ENCODE assay signal across 18 mouse cellular contexts in the genomic region with DNA sequence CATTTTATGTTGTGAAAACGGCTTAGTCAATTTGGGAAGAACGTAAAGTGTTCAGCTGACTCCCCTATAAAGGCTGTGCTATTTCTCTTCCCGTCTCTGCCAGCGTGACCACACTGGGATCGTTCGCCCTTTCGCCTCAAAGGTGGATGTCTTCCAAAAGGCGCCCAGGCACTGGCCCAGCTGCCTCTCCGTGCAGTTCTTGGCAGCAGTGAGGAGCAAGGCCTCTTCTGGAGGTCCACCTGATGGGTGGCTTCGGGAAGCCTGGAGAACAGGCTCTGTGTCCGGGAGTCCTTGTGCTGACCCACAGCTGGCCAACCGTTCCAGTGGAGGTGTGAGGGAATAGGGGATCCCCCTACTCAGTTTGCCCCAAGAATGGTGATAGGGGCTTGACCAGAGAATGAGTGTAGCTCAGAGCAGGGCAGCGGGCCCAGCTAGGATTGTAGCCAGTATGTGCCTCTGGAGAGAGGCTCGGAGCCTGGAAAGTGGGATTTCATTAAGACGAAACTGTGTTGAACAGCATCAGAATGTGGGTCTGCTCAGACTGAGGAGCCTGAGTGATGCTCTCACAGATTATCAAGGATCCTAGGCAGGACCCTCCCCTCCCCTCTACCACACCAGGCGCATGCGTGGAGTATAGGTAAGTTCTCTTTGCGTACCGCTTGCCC. TPM values are rescaled to one million over a fixed set of nuclear protein-coding genes. Genes with fewer than 3 reads are reported as not detected.
A peak's percentile ranks its signal among the peaks of the same experiment; 100 is the strongest.
DNase-seq lines count a peak whose midpoint lies in the region; ATAC-seq and TF ChIP-seq lines count a peak whose summit lies in the region.
"Had no signal": no experiment of that assay in that cellular context is flagged by ENCODE, and none has a peak within 500 bp of the region (broad histone marks: within the 10 kb centered on the region; RNA-seq: fewer than 3 reads in every experiment).

No protein-coding gene starts in this region.

- H3K9me3 ChIP-seq in limb, embryonic 10.5 days (replicated peaks): no peaks in the 10 kb centered on the region; the same call in 1 of the 2 replicates
- no peaks in the 10 kb centered on the region for H3K9me3 ChIP-seq in intestine, postnatal 0 days (ENCODE audit: control insufficient read depth)
- H3K9me3 ChIP-seq: embryonic facial prominence, embryonic 12.5 days; hindbrain, embryonic 15.5 days had no signal

- intact Hi-C loops in gastrocnemius, adult 2 months (cut with DNase I): no loop called here

- DNase-seq in adrenal gland, postnatal 25 days: peak; percentile 37
- no peak for DNase-seq in adrenal gland, adult 2 months
- DNase-seq in kidney, adult 9 months: peak; percentile 35
- DNase-seq in kidney, postnatal 14 days: no peak
- DNase-seq in gastrocnemius, adult 2 months: peak; percentile 83
- DNase-seq in limb, embryonic 10.5 days (ENCODE audit: low spot score): no peak
- no peak for DNase-seq in thymus, adult 18-20 months
- DNase-seq: kidney, postnatal 10 days; lung, embryonic 14.5 days had no signal

- H3K9ac ChIP-seq in intestine, postnatal 0 days (ENCODE audit: low read depth, low read length): no peak overlapping the region
- H3K9ac ChIP-seq: embryonic facial prominence, embryonic 12.5 days; forebrain, embryonic 12.5 days; hindbrain, embryonic 15.5 days; lung, embryonic 14.5 days; neural tube, embryonic 15.5 days had no signal

- peaks cover 18% of the 10 kb centered on the region for H3K36me3 ChIP-seq in limb, embryonic 10.5 days
- H3K36me3 ChIP-seq in intestine, postnatal 0 days (ENCODE audit: control insufficient read depth, insufficient read depth): no peaks in the 10 kb centered on the region
- H3K36me3 ChIP-seq: embryonic facial prominence, embryonic 12.5 days; forebrain, embryonic 12.5 days; hindbrain, embryonic 15.5 days; neural tube, embryonic 15.5 days had no signal

- peaks cover 37% of the 10 kb centered on the region for H3K4me1 ChIP-seq in limb, embryonic 10.5 days
- H3K4me1 ChIP-seq in intestine, postnatal 0 days (replicated peaks; ENCODE audit: control insufficient read depth, insufficient read depth, low read length): no peaks in the 10 kb centered on the region

- no peak overlapping the region for H3K4me2 ChIP-seq in intestine, postnatal 0 days (replicated peaks; ENCODE audit: low read depth)
- H3K4me2 ChIP-seq: embryonic facial prominence, embryonic 12.5 days; forebrain, embryonic 12.5 days; hindbrain, embryonic 15.5 days; lung, embryonic 14.5 days; neural tube, embryonic 15.5 days had no signal

- no peak for TF ChIP-seq CTCF in gastrocnemius, adult 2 months (IDR thresholded peaks at IDR 0.05)
- no peak for TF ChIP-seq CTCF in intestine, postnatal 0 days (IDR thresholded peaks at IDR 0.05; ENCODE audit: low read depth)

- H3K4me3 ChIP-seq in gastrocnemius, adult 2 months: no peak overlapping the region
- H3K4me3 ChIP-seq in limb, embryonic 10.5 days: no peak overlapping the region
- H3K4me3 ChIP-seq in intestine, postnatal 0 days (ENCODE audit: low read depth, low read length): no peak overlapping the region
- H3K4me3 ChIP-seq: embryonic facial prominence, embryonic 12.5 days; forebrain, embryonic 12.5 days; hindbrain, embryonic 15.5 days; neural tube, embryonic 15.5 days had no signal

- ATAC-seq in intestine, postnatal 0 days: no peak

- 73% methylated on average over 19 of the region's 19 CpGs for WGBS in limb, embryonic 10.5 days
- 85% methylated on average over 19 of the region's 19 CpGs for WGBS in intestine, postnatal 0 days

- peaks cover 6% of the 10 kb centered on the region; the same call in 1 of the 2 replicates for H3K27me3 ChIP-seq in limb, embryonic 10.5 days (ENCODE audit: low read depth, poor library complexity, severe bottlenecking)
- H3K27me3 ChIP-seq in intestine, postnatal 0 days (replicated peaks; ENCODE audit: control insufficient read depth, insufficient read depth, low read length): peaks cover 9% of the 10 kb centered on the region

- H3K27ac ChIP-seq in gastrocnemius, adult 2 months: no peak overlapping the region
- H3K27ac ChIP-seq in limb, embryonic 10.5 days: peak overlapping the region; percentile 65
- H3K27ac ChIP-seq in intestine, postnatal 0 days (ENCODE audit: low read depth, low read length): no peak overlapping the region
- H3K27ac ChIP-seq: embryonic facial prominence, embryonic 12.5 days; forebrain, embryonic 12.5 days; hindbrain, embryonic 15.5 days; neural tube, embryonic 15.5 days had no signal

RNA-seq across cellular contexts. Expression of gene Prdm16, which starts 12.5 kb away (rescaled TPM):
- total RNA-seq in adrenal gland, postnatal 25 days (2021): 3.9 and 6.5 TPM in 2 replicates
- 10 to 100 TPM in 1 of 2 experiments, 1 to 10 TPM in 1; 5.4 to 10.6 TPM for total RNA-seq in adrenal gland, adult 2 months (2021)
- 5.6 and 7.2 TPM in 2 replicates for polyA plus RNA-seq in adrenal gland, adult 2 months (2012; rRNA removed)
- total RNA-seq in gastrocnemius, adult 2 months (2021): 1 to 10 TPM; 2.2 to 3.0 TPM
- polyA plus RNA-seq in limb, embryonic 10.5 days (2016; fragmentation: Nextera tagmentation; extraction: Ambion mirVana): 67.4 and 93.9 TPM in 2 replicates
- 8.7 and 9.0 TPM in 2 replicates for polyA plus RNA-seq in intestine, postnatal 0 days (2015; fragmentation: Nextera tagmentation; extraction: Ambion mirVana)

RNA-seq across cellular contexts. Expression of gene Actrt2, which starts 18.5 kb away (rescaled TPM):
- total RNA-seq in adrenal gland, postnatal 25 days (2021): not detected in 2 replicates
- not detected for total RNA-seq in adrenal gland, adult 2 months (2021)
- polyA plus RNA-seq in adrenal gland, adult 2 months (2012; rRNA removed): not detected in 2 replicates
- not detected for total RNA-seq in gastrocnemius, adult 2 months (2021)
- not detected in 2 replicates for polyA plus RNA-seq in limb, embryonic 10.5 days (2016; fragmentation: Nextera tagmentation; extraction: Ambion mirVana)
- not detected in 2 replicates for polyA plus RNA-seq in intestine, postnatal 0 days (2015; fragmentation: Nextera tagmentation; extraction: Ambion mirVana)
- total RNA-seq: gastrocnemius, postnatal 4 days; megakaryocyte progenitor cell, adult 5-6 weeks; monocyte, adult 5-6 weeks had no signal
- polyA plus RNA-seq: embryonic facial prominence, embryonic 12.5 days; forebrain, embryonic 12.5 days; hindbrain, embryonic 15.5 days; lung, embryonic 14.5 days; neural tube, embryonic 15.5 days; stomach, embryonic 16.5 days had no signal

Comparison
In these comparisons a context has a peak if more than half of its experiments do, and no peak if none do; other contexts are left out.
1. DNase-seq: peak in adrenal gland, postnatal 25 days (single experiment), kidney, adult 9 months (single experiment) and gastrocnemius, adult 2 months (single experiment); none in adrenal gland, adult 2 months (single experiment), kidney, postnatal 14 days (single experiment), limb, embryonic 10.5 days (single experiment) and thymus, adult 18-20 months (0 of 2).